Mouse (Mus musculus) thymus, adult 2 months (tissue): ENCODE measurements around the gene Pld3.

Experiments used
- CTCF ChIP-seq: fragments of 200-500 bp; IDR thresholded peaks from 2 replicates; pipeline ENCODE4 v1.5.1; 2012; ENCODE audit warnings: mild to moderate bottlenecking, control low read depth, low read length, moderate library complexity, borderline replicate concordance; ENCODE audit not compliant: control insufficient read depth, poor library complexity, insufficient read depth; ENCODE audit errors: extremely low read depth
- POLR2A ChIP-seq: fragments of 200-500 bp; IDR thresholded peaks from 2 replicates; pipeline ENCODE4 v1.6.1; 2012; ENCODE audit warnings: mild to moderate bottlenecking, low read length, control low read depth, moderate library complexity; ENCODE audit not compliant: control insufficient read depth, poor library complexity, insufficient read depth; ENCODE audit errors: extremely low read depth

DNA sequence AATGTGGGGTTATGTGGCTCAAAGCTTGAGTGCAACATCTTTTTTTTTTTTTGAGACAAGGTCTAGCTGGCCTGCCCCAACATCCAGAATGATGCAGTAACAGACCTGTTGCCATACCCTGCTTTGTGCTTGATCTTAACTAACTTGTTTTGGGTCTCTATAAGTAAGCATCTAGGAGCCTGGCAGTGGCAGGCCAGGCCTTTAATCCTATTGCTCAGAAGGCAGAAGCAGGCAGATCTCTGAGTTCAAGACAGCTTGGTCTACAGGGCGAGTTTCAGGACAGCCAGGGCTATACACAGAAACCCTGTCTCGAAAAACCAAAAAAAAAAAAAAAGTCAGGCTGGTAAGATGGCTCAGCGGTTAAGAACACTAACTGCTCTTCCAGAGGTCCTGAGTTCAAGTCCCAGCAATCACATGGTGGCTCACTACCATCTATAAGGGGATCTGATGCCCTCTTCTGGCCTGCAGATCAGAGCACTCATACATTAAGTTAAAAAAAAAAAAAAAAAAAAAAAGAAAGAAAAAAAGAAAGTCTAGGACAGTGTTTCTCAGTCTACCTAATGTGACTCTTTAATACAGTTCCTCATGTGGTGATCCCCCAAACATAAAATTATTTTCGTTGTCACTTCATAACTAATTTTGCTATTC, 37.7 kb upstream of the Pld3 start:
- no peak for TF ChIP-seq CTCF
- no peak for TF ChIP-seq POLR2A
